13 mouse cellular contexts compared by ENCODE assay signal in the genomic region with DNA sequence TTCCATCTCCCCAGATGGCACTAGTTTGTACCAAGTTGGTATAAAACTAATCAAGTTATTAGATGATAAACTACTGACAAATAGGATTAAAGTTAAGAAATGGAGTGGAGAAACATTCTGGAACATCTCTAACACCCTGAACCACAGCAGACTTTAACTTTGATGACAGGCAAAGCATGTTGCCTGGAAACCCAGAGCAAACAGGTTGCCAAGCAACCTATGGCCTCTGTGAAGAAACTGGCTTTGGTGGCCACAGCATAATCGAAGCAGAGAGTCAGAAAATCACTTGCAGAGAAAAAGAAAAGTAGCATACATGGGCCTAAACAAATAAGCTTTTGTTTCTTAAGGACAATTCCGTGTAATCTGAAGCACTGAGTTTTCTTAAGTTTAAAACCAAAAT. TPM values are rescaled to one million over a fixed set of nuclear protein-coding genes. Genes with fewer than 3 reads are reported as not detected.
"Had no signal": no experiment of that assay in that cellular context is flagged by ENCODE, and none has a peak within 500 bp of the region (broad histone marks: within the 10 kb centered on the region; RNA-seq: fewer than 3 reads in every experiment).

No protein-coding gene starts in this region.

- H3K4me1 ChIP-seq: limb, embryonic 15.5 days; liver, embryonic 13.5 days; neural tube, embryonic 13.5 days had no signal

- H3K4me2 ChIP-seq: limb, embryonic 15.5 days; liver, embryonic 13.5 days; neural tube, embryonic 13.5 days had no signal

- H3K27ac ChIP-seq: limb, embryonic 15.5 days; liver, embryonic 13.5 days; neural tube, embryonic 13.5 days had no signal

- H3K9ac ChIP-seq: limb, embryonic 15.5 days; liver, embryonic 13.5 days; neural tube, embryonic 13.5 days had no signal

- H3K9me3 ChIP-seq: limb, embryonic 15.5 days; liver, embryonic 13.5 days; neural tube, embryonic 13.5 days had no signal

- H3K36me3 ChIP-seq: limb, embryonic 15.5 days; liver, embryonic 13.5 days; neural tube, embryonic 13.5 days had no signal

- H3K27me3 ChIP-seq: limb, embryonic 15.5 days; liver, embryonic 13.5 days; neural tube, embryonic 13.5 days had no signal

- H3K4me3 ChIP-seq: limb, embryonic 15.5 days; liver, embryonic 13.5 days; myocyte; neural tube, embryonic 13.5 days had no signal

- DNase-seq: kidney, adult 2 months; kidney, postnatal 25 days; liver, embryonic 13.5 days; lung, adult 18-20 months; retina, postnatal 1 day; right cerebral cortex, postnatal 4 days; spleen, adult 18-20 months; thymus, adult 18-20 months; thymus, postnatal 14 days had no signal

RNA-seq across cellular contexts. Expression of gene Vgll3, which starts 59.4 kb away (rescaled TPM):
- total RNA-seq: megakaryocyte-erythroid progenitor cell, adult 5-6 weeks had no signal
